Mouse (Mus musculus): ENCODE measurements at regions not wholly inside any gene's neighbourhood (a gene's known extent, or its start where the extent isn't known, plus 50 kb on each side); places are given as distances from the start of the nearest gene placed in this dataset.
"Not testable (repeated sequence)": the region's sequence is repeated elsewhere in the genome, so short reads cannot be mapped to it uniquely, and the experiment has no call there.

DNA sequence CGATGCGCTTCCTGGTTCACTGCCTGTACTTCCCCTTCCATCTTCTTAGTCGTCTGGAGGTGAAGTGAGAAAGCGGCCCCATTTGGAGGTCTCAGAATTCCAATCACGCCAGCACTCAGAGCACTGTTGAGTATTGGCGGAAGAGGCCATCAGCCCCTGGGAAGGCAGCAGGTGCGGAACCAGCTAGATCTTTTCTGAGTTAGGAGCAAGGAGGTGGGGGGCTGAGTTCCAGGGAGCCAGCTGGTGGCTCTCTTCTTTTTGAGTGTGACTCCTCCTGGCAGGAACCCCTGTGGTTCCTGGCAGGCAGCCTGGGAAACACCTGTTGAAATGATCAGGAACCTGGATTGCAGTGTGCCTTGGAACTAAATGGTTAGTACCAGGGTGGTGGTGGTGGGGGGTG is 171.9 kb upstream of the Smlr1 start:
- DNase-seq: no peak
- intact Hi-C loops (cut with DNase I): no loop called here

DNA sequence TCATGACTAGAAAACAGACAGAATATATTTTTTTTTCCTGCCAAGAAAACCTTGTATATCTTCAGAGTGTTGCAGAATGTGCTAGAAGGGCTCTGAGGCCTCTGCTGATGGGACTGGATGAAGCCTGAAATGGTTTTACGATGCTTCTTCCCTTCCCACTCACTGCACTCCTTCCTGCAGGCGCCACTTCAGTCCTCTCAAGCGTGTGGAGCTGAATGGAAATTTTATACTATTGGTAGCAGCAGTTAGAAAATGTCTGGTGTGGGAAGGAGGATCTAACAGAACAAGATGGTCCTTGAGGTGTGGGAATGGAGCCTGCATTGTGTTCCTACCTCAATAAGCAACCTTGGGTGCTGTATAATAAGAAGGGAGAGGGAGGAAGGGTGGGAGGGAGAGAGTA is 166.1 kb upstream of the Smlr1 start:
- intact Hi-C loops (cut with DNase I): no loop called here
- no peak for DNase-seq

DNA sequence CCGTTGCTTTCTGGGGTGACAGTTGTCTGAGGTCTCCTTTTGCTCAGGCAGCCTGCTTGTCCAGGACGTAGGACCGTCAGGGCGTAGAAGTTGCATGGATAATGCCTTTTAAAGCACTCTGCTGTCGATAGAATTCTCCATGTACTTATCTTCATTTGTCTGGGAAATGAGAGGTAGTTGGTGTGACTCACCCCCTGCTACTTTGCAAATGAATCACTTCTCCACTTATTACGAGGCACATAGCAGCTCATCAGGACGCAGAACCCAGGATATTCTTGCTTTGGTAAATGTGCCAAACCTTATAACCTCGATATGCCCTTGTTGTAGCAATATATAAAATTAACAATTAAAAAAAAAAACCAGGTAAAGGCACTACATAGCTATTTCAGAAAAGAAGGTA is 159.7 kb upstream of the Smlr1 start:
- intact Hi-C loops (cut with DNase I): no loop called here
- DNase-seq: no peak

DNA sequence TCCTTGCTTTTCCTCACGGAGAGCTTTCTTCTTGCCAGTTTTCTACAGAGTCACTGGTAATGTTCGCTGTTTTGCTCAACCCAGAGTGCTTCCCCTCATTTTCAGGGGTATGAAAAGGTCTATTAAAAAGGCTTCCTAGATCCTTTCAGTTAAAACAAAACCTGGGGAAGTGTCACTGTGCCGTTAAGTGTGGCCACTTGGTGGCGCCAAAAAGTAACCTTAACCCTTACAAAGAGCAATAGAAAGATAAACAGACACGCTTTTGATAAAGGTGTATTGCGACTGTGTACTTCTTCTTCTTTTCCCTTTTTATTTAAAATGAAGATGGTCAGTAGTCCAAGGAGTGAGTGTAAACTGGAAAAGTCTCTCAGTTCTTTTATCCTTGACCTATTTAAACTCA is 145.2 kb upstream of the Smlr1 start:
- intact Hi-C loops (cut with DNase I): loop anchor here (5.0 kb wide), 3 partner anchors 139 to 666 kb away; partner anchors contain the start of genes Gm9767 and Tmem200a
- DNase-seq: peak; percentile 8 to 58

DNA sequence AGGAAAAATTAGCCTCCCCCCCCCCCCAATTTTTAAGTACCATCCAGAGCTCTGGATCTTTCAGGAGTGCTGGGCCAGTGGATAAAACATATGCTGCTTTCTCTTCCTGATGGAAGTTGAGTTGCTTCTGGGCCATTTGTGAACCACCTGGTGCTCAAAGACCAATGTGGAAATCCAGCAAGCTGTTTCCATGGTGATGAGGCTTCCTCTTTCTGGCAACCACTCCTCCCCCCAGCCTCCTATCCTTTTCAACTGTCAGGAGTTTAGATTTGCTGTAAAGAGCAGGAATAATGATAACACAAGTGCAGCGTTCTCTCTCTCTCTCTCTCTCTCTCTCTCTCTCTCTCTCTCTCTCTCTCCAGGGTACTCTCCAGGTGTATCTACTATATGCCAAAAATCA is 141.8 kb upstream of the Smlr1 start:
- intact Hi-C loops (cut with DNase I): no loop called here
- no peak for DNase-seq

DNA sequence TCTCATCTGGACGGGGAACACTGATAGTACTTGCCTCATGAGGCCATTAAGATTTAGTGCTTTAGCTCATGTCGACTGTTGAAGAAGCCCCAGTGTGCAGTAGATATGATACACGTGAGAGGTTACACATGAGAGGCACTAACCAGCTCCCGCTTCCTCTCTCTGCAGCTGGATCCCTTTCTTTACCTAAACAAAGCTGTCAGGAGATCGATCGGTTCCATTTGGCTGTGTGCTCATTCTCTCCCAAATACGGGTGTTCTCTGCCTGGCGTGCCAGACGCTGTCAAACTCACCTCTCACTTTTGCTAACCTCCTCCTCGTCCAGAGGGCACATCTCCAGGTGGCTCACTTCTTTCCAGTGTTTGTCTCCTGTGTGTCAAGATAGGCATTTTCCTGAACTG is 139.3 kb upstream of the Smlr1 start:
- peak in 1 of 2 experiments; percentile 6 for DNase-seq
- intact Hi-C loops (cut with DNase I): no loop called here

DNA sequence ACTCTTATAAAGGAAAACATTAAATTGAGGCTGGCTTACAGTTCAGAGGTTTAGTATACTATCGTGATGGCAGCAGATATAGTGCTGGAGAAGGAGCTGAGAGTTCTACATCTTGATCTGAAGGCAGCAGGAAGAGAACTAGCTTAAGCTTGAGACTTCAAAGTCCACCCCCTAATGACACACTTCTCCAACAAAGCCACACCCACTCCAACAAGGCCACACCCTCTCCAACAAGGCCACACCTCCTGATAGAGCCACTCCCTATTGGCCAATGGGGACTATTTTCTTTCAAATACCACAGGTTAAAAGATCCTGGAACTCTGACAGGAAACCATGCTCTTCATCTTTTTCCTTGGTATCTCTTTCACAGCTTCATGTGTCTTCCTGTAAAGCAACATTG is 134.0 kb upstream of the Smlr1 start:
- intact Hi-C loops (cut with DNase I): no loop called here
- DNase-seq: no peak

DNA sequence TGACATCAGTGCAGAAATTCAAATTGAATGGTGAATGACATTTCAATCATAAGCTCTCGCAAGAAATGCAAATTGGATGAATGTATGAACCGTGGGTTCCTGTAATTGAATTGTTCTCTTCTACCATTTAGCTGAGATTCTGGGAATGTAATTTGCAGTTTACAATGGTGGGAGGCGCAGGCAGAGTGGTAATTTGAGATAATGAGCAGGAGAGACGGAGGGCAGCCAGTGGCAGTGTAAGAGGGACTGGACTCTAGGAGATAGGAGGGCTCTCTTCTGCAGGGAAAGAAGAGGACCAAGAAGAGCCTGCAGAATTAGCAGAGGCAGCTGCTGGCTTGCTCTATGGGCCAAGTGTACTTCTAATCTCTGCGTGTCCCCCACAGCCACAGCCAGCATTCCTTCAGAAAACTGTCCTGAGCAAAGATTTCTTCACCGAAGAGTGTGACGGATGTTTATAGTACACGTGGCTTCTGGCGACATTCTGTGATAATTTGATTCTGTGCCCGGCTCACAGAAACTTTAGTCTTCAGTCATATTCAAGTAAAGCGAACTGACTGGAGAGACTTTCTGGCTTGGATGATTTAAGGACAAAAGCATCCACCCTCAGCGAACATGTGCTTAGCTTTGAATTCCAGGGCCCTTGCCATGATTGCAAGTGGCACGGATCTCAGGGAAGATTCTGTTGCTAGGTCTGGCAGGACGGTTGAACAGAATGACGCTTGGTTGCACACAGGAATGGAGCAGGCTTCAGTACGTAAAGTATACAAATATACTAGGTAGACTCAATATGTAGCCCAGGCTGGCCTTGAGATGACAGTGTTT is 116.9 kb upstream of the Smlr1 start:
- DNase-seq: peak in 1 of 2 experiments; percentile 14
- intact Hi-C loops (cut with DNase I): no loop called here

DNA sequence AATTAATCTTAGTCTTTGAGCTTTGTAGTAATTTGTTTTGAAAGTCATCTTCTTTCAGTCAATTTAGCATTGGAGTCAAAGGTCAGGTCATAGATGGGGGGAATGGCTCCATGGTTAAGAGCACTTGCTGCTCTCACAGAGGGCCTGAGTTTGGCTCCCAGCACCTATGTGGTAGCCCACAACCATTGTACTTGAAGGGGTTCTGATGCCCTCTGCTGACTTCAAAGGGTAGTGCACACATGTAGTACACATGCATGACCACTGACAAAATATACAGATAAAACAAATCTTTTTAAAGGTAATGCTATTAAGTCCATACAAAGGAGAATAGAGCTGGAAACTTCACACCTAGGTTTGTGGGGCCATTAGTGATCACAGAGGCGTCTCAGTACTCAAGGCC is 111.7 kb upstream of the Smlr1 start:
- no peak for DNase-seq
- intact Hi-C loops (cut with DNase I): no loop called here

DNA sequence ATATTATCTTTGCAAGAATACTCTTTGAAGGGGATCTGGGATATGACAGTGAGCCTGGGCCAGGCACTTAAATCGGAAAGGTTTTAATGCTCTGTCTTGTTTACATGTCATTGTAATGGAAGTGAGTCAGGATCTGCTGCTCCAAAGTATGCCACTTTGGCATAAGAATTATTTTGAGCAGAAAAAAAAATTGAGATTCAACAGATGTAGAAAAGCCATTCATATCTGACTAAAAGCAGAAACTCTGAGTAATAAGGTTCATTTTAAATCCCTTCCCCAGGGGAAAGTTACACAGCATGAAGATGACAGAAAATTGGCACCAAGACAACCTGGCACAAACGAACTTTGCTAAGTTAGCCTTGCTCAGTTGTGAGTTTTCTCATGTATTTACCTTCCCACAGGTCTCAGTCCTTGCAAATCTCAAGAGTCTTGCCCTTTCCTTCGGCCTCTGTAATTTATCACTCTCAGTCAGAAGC is 107.5 kb upstream of the Smlr1 start:
- intact Hi-C loops (cut with DNase I): no loop called here

DNA sequence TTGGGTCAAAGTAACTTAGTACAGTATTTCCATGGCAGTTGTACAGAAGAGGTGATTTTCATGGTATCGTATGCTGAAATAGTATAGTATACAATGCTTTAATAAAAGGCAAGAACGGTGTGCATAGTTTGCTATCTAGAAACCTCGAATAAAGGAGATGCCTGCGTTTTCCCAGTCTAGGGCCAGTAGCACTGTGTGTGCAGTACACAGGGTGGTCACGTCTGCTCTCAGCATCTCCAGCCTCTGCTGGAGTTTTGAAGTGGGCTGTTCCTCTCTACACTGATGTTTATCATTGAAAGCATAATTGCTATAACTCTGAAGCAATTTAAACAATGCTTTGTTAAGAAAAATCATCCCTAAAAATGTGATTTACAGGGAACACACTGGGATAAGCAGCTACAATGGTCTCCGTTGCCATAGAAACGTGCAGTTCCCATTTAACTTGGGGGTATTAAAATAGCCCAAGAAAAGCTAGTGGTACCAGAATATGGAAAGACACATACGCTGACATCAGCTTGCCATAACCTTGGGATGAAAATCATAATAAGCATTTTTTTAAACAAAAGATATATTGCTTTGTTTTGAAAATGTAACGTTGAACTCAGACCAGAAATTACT is 106.1 kb upstream of the Smlr1 start:
- intact Hi-C loops (cut with DNase I): no loop called here

More for the DNA sequence above, 107.5 kb upstream of the Smlr1 start:
- DNase-seq: no peak

DNA sequence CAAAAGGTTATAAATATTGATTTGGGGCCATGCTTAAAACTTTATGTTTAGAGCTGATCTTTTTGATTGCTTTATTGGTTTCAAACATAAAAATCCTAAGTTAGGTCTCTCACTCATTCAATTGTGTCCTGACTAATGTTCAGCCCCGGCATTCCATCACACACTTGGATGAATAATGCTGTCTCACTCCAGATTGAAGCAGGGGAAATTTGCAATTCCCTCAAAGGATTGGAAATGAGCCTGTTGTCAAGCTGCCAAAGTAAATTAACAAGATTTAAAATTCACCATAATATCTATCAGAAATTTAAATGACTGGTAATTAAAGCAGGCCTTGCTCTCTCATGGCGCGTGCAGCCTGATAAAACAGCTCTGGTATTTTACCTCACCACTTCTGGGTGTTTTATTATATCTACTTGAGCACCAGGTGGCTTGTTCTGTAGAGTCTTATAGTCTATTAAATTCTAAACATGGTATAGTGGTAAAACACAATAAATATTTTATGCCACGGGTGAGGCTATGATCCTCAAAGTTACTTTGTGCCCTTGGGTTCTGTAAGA is 97.1 kb upstream of the Smlr1 start:
- intact Hi-C loops (cut with DNase I): no loop called here
- DNase-seq: no peak

More for the DNA sequence above, 106.1 kb upstream of the Smlr1 start:
- no peak for DNase-seq

DNA sequence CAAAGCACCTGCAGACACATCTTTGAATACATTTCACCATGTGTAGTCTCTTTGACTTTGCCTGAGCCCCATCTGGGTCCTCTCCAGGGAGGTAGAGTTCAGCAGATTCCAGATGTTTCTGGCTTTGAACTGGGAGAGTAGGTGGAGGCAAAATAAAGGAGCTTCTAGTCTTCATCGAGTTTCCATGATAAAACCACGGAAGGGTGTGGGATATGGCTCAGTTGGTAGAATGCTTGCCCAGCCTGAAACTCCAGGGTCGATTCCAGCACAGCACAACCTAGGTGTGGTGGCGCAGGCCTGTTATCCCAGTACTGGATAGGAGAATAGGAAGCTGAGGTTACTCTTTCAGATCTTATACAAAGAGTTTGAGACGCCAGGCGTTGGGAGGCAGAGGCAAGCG is 96.2 kb upstream of the Smlr1 start:
- intact Hi-C loops (cut with DNase I): no loop called here
- no peak for DNase-seq

DNA sequence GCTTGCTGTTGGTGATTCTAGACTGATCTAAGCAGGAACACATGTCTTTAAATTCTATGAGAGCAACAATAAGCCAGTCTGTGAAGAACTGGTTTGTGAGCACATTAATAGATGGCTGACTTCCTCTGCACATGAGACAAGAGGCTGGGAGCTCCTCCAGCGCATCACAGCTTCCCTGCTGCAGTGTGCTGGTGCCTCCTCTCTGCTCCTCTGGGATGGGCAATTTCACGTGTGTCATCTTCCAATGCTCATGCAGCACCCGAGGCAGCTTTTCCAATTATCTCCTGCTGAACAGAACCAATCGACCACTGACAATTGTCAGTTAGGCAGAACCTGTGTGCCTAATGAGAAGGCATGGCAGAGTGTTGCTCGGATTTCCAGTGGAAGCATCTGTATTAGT is 86.5 kb upstream of the Smlr1 start:
- intact Hi-C loops (cut with DNase I): no loop called here
- DNase-seq: no peak

DNA sequence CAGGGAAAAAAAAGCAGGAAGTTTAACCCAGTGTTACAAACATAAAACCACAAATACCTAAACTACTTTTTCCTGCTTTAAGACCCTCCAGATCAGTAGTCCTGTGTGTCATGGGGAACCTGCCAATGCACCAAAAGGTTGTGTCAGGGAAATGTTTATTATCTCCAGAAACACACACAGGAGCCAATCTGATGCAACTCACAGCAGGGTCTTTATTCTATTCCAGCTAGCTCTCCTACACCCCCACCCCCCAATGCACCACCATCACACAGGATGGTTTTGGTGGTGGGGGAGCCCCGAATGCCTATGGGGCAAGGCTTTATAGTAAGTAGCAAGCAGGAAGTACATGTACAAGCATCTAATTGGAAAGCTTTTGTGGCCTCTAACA is 85.7 kb upstream of the Smlr1 start:
- intact Hi-C loops (cut with DNase I); DNase-seq: not testable (repeated sequence)

DNA sequence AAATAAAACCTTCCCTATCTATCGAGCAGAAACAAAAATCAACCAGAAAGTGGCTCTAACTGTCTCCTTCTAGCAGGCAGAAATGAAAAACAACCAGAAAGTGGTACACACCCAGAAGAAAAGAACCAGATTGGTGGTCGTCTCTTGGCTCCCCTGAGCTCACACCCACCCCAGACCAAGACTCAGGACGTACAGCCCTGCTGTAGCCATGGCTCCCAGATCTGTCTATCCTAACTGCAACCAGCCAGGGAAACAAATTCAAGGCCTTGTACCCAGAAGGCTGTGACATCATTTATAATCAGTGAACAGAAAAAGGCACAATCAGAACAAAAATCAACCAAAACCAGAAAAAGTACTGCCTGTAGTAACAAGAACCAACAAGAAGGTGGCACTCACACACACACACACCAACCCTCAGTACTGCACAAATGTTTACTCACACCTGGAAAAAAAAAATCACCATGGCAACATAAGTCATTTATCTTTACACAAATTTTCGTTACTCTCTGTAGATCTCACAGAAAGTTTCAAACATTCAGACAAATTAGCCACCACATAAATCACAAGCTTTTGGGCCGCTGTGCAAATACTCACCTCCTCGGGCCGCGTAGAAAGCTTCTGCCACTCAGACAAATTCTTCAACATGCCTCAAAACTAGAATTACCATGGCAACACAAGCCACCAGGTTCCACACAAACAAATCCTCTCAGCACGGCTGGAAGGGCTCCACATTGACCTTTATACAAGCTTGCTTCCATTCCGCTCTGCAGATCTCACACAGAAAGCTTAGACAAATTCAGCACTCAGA is 85.1 kb upstream of the Smlr1 start:
- no peak for DNase-seq
- intact Hi-C loops (cut with DNase I): no loop called here

DNA sequence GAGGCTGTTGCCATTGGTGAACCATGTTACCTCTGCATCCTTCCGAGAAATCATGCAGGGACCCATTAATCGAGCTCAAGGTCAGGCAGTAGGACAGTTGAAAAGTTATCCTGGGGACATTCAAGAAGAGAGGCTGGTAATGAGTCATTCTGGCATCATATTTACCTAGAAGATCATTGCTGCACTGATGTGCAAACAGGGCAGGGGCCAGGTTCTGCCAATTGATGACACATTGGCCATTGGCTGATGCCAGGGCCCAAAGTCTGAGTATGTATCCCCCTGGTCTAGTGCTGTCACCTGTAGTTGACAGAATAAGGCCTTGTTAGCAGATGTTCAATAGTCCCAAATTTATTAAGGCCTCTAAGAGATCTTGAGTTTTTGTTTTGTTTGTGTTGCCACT is 83.6 kb upstream of the Smlr1 start:
- DNase-seq: no peak
- intact Hi-C loops (cut with DNase I): no loop called here

DNA sequence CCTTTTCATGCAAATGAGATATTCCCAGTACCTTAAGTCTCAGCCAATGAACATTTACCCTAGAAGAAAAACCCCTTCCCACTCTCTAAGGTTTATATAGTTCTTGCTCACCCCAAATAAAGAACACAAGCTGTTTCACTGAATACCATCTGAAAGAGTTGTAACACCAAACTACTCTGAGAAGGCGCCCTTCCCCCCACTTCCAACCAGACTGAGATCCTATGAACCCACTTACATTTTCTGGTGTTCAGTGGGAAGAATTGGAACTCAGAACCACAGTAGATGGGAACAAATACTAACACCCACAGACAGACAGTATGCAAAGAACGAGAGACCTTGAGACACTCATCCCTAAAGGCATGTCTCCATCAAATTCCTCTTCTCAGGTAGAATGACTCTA is 65.4 kb upstream of the Smlr1 start:
- intact Hi-C loops (cut with DNase I): no loop called here
- no peak for DNase-seq

DNA sequence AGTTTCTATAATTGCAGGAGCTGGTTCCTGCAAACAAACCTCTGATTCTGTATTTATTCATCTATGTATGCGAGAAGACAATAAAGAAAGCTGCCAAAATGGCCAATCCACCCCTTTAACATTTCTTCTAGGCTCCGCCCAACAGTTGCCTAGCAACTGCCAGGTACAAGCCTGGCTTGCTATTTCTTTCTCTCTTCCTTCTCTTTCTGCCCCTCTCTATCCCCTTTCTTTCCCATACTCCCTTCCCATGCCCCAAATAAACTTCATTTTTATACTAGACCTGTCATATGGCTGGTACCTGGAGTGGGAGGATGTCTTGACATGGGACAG is 53.2 kb upstream of the Smlr1 start:
- no peak for DNase-seq
- intact Hi-C loops (cut with DNase I): no loop called here

DNA sequence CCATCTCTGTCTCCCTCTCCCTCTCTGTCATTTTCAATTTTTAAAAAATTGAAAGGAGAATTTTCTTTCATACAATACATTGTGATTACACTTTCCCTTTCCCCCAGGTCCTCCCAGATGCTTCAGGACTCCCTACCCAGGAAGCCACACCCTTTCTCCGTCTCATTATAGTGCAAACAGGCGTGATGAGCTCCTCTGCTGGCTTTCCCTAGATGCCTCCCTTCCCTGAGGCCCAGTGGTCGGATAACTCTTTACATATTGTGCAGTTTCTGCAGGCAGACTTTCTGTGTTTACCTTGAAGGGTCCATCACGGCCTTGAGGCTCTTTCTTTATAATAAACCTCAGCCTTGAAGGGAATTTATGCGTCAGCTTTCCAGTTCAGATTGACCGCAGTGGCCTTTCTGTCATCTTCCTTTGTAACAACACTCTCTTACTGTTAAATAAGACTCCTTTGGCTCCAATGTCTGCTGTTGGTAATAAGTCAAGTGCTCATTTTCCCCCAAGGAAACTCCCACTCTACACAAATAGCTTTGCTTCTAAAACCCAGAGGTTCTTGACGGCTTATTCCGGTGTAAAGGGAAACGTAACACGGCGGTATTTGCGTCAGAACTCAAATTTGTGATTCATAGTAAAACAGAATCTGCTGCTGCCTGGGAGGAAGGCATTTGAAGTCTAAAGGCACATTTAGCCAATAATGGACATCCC is 52.7 kb upstream of the Smlr1 start:
- intact Hi-C loops (cut with DNase I): no loop called here
- DNase-seq: no peak

All from heart, postnatal 36 days (tissue).